Mouse (Mus musculus): ENCODE results near the gene Hdac4. TPM values are rescaled to one million over a fixed set of nuclear protein-coding genes. Genes with fewer than 3 reads are reported as not detected.

The Hdac4 gene
- polyA plus RNA-seq, 1 experiment: 0.35 TPM

DNA sequence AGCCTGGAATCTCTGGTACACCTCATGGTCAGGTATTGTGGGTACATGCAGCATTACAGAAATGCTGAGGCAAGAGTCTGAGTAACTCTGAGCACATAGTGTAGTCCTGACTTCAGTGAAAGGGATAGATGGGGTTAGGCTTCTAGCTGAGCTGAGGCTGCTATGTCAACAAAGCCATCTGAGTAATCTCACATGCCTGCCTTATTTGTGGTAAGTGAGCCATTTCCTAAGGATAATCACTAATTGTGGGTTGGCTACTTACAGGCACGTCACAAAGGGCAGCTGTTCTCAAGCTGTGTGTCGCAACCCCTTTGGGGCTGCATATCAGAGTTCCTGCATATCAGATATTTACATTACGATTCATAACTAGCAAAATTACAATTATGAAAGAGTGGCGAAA, 239.3 kb downstream of the Hdac4 start:
- Histone ChIP-seq H3K9me3 (ENCODE audit: control insufficient read depth, low read length) (no peaks in the 10 kb centered on the region), H3K4me3 (replicated peaks) (no peak overlapping the region), H3K27me3 (ENCODE audit: control insufficient read depth) (no peaks in the 10 kb centered on the region), H3K36me3 (ENCODE audit: control insufficient read depth) (peaks cover 27% of the 10 kb centered on the region), H3K4me1 (ENCODE audit: control insufficient read depth) (no peaks in the 10 kb centered on the region)
- TF ChIP-seq TAL1 (IDR thresholded peaks at IDR 0.05; ENCODE audit: low read length) (no peak), GATA1 (IDR thresholded peaks at IDR 0.05; ENCODE audit: low read length) (no peak)

GRCm38 (mm10) chr1:91954954-91955353, 240.5 kb downstream of the Hdac4 start:
- TF ChIP-seq TAL1 (IDR thresholded peaks at IDR 0.05; ENCODE audit: low read length) (no peak), GATA1 (IDR thresholded peaks at IDR 0.05; ENCODE audit: low read length) (no peak)
- Histone ChIP-seq H3K9me3 (ENCODE audit: control insufficient read depth, low read length) (no peaks in the 10 kb centered on the region), H3K27me3 (ENCODE audit: control insufficient read depth) (no peaks in the 10 kb centered on the region), H3K4me3 (replicated peaks) (no peak overlapping the region), H3K36me3 (ENCODE audit: control insufficient read depth) (peaks cover 26% of the 10 kb centered on the region), H3K4me1 (ENCODE audit: control insufficient read depth) (no peaks in the 10 kb centered on the region)

- TF ChIP-seq TAL1 (IDR thresholded peaks at IDR 0.05; ENCODE audit: low read length) (no peak), GATA1 (IDR thresholded peaks at IDR 0.05; ENCODE audit: low read length) (no peak)
- H3K4me3 ChIP-seq (replicated peaks): no peak overlapping the region
- no peaks in the 10 kb centered on the region for H3K27me3 ChIP-seq (ENCODE audit: control insufficient read depth)
- peaks cover 24% of the 10 kb centered on the region for H3K36me3 ChIP-seq (ENCODE audit: control insufficient read depth)
- no peaks in the 10 kb centered on the region for H3K9me3 ChIP-seq (ENCODE audit: control insufficient read depth, low read length)
- H3K4me1 ChIP-seq (ENCODE audit: control insufficient read depth): no peaks in the 10 kb centered on the region
These were observed 242.6 kb downstream of the Hdac4 start for GRCm38 (mm10) chr1:91952912-91953311.

DNA sequence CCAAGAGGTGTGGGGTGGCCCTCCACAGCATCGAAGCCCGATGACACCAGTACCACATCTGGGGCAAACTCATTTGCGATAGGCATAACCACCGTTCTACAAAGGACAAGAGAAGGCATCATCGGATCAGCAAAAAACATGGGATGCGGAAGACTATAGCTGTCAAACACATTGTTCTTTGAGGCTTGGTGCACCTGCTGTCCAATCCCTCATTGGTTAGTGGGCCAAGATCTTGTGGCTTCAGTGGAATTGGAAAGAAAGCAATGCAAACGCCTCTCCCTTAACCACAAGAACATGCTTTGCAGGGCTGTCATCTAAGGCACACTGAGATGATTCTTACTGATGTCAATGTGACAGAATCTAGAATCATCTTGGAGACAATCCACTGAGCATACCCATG, 248.1 kb downstream of the Hdac4 start:
- TF ChIP-seq TAL1 (IDR thresholded peaks at IDR 0.05; ENCODE audit: low read length): no peak

DNA sequence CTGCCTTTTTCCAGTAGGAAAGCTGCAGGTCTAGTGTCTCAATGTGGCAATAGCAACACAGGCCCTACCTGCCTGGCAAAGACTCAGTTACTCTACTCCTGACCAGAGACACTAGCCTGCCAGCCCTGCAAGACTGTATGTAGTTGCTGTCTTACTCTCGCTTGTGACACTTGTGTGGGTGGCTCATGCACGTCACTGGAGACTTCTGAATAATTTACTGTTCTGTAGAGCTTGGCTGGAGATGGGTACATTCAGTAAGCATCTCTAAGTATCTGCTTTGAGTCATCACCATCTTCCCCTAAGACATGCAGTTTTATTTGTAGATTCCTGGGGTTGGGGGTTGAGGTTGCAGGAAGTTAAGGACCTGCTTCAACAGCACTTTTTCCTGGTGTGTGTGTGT, 252.9 kb downstream of the Hdac4 start:
- H3K4me1 ChIP-seq (ENCODE audit: control insufficient read depth): no peaks in the 10 kb centered on the region
- H3K36me3 ChIP-seq (ENCODE audit: control insufficient read depth): peaks cover 19% of the 10 kb centered on the region
- no peaks in the 10 kb centered on the region for H3K9me3 ChIP-seq (ENCODE audit: control insufficient read depth, low read length)
- TF ChIP-seq GATA1 (IDR thresholded peaks at IDR 0.05; ENCODE audit: low read length): no peak
- TF ChIP-seq TAL1 (IDR thresholded peaks at IDR 0.05; ENCODE audit: low read length): no peak
- no peaks in the 10 kb centered on the region for H3K27me3 ChIP-seq (ENCODE audit: control insufficient read depth)
- H3K4me3 ChIP-seq (replicated peaks): no peak overlapping the region

More for the DNA sequence above, 248.1 kb downstream of the Hdac4 start:
- no peaks in the 10 kb centered on the region for H3K9me3 ChIP-seq (ENCODE audit: control insufficient read depth, low read length)
- no peaks in the 10 kb centered on the region for H3K4me1 ChIP-seq (ENCODE audit: control insufficient read depth)
- H3K36me3 ChIP-seq (ENCODE audit: control insufficient read depth): peaks cover 22% of the 10 kb centered on the region
- no peaks in the 10 kb centered on the region for H3K27me3 ChIP-seq (ENCODE audit: control insufficient read depth)
- H3K4me3 ChIP-seq (replicated peaks): no peak overlapping the region

DNA sequence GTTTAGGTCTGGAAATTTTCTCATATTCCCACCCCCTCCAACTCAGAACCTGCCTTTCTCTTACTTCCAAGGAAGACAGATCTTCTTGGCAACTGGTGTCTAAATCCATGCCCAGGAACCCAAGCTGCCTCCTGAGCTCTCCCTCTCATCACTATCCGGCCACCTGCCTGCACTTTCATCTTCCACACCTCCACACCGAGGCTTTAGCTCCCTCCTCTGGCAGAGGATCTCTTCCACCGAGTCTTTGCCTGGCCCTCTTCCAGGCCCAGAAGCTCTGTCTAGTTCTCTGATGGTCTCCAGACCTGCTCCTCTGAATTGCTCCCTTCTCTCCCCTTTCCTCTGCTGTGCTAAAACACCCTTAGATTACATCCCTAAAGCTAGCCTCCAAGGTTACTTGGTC, 253.5 kb downstream of the Hdac4 start:
- H3K4me3 ChIP-seq (replicated peaks): no peak overlapping the region
- TF ChIP-seq GATA1 (IDR thresholded peaks at IDR 0.05; ENCODE audit: low read length): no peak
- TF ChIP-seq TAL1 (IDR thresholded peaks at IDR 0.05; ENCODE audit: low read length): no peak
- H3K4me1 ChIP-seq (ENCODE audit: control insufficient read depth): no peaks in the 10 kb centered on the region
- H3K27me3 ChIP-seq (ENCODE audit: control insufficient read depth): no peaks in the 10 kb centered on the region
- H3K9me3 ChIP-seq (ENCODE audit: control insufficient read depth, low read length): no peaks in the 10 kb centered on the region
- peaks cover 19% of the 10 kb centered on the region for H3K36me3 ChIP-seq (ENCODE audit: control insufficient read depth)

GRCm38 (mm10) chr1:91941094-91941493, 254.4 kb downstream of the Hdac4 start:
- H3K4me1 ChIP-seq (ENCODE audit: control insufficient read depth): no peaks in the 10 kb centered on the region
- H3K36me3 ChIP-seq (ENCODE audit: control insufficient read depth): peaks cover 10% of the 10 kb centered on the region
- no peak for TF ChIP-seq GATA1 (IDR thresholded peaks at IDR 0.05; ENCODE audit: low read length)
- TF ChIP-seq TAL1 (IDR thresholded peaks at IDR 0.05; ENCODE audit: low read length): no peak
- H3K27me3 ChIP-seq (ENCODE audit: control insufficient read depth): no peaks in the 10 kb centered on the region
- no peak overlapping the region for H3K4me3 ChIP-seq (replicated peaks)
- no peaks in the 10 kb centered on the region for H3K9me3 ChIP-seq (ENCODE audit: control insufficient read depth, low read length)

- no peaks in the 10 kb centered on the region for H3K9me3 ChIP-seq (ENCODE audit: control insufficient read depth, low read length)
- no peaks in the 10 kb centered on the region for H3K27me3 ChIP-seq (ENCODE audit: control insufficient read depth)
- H3K36me3 ChIP-seq (ENCODE audit: control insufficient read depth): peaks cover 19% of the 10 kb centered on the region
- TF ChIP-seq GATA1 (IDR thresholded peaks at IDR 0.05; ENCODE audit: low read length): no peak
- no peak for TF ChIP-seq TAL1 (IDR thresholded peaks at IDR 0.05; ENCODE audit: low read length)
- no peaks in the 10 kb centered on the region for H3K4me1 ChIP-seq (ENCODE audit: control insufficient read depth)
- H3K4me3 ChIP-seq (replicated peaks): no peak overlapping the region
These were observed 260.3 kb downstream of the Hdac4 start for GRCm38 (mm10) chr1:91935171-91935570.

- Histone ChIP-seq H3K36me3 (ENCODE audit: control insufficient read depth) (peaks cover 19% of the 10 kb centered on the region), H3K9me3 (ENCODE audit: control insufficient read depth, low read length) (no peaks in the 10 kb centered on the region), H3K4me3 (replicated peaks) (no peak overlapping the region), H3K27me3 (ENCODE audit: control insufficient read depth) (no peaks in the 10 kb centered on the region), H3K4me1 (ENCODE audit: control insufficient read depth) (no peaks in the 10 kb centered on the region)
- TF ChIP-seq GATA1 (IDR thresholded peaks at IDR 0.05; ENCODE audit: low read length): no peak
- TF ChIP-seq TAL1 (IDR thresholded peaks at IDR 0.05; ENCODE audit: low read length): no peak
These were observed 261.8 kb downstream of the Hdac4 start for GRCm38 (mm10) chr1:91933681-91934080.

DNA sequence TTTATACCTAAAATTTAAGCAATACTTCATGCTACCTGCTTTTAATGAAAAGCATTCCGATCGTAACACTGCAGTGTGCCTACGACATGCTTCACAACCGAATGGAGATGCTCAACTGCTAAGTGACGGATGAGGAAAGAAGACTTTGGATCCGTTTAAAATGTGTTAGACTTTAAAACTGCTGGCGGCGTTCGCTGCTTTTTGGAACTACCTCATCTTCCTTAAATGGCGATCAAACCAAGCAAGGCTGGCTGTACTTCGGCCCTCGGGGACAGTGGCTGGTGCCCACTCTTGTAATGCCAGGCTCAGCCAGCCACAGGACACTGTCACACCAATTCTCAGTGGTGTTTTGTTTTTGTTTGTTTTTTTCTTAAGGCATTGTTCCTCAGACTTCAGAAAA, 263.3 kb downstream of the Hdac4 start:
- Histone ChIP-seq H3K36me3 (ENCODE audit: control insufficient read depth) (peaks cover 19% of the 10 kb centered on the region), H3K4me3 (replicated peaks) (no peak overlapping the region), H3K9me3 (ENCODE audit: control insufficient read depth, low read length) (no peaks in the 10 kb centered on the region), H3K4me1 (ENCODE audit: control insufficient read depth) (no peaks in the 10 kb centered on the region), H3K27me3 (ENCODE audit: control insufficient read depth) (no peaks in the 10 kb centered on the region)
- no peak for TF ChIP-seq TAL1 (IDR thresholded peaks at IDR 0.05; ENCODE audit: low read length)
